Mouse (Mus musculus) CH12.LX (cell line): ENCODE measurements around the gene Exoc3l2. TPM values are rescaled to one million over a fixed set of nuclear protein-coding genes. Genes with fewer than 3 reads are reported as not detected.
A peak's percentile ranks its signal among the peaks of the same experiment; 100 is the strongest.

Source experiments
- DNase-seq: peaks from one replicate; pipeline ENCODE4 v3.0.0-alpha.2; 2013; ENCODE audit errors: extremely low read depth
- H3K27ac ChIP-seq: 2 replicates; pipeline ENCODE4 v1.5.1; 2012; ENCODE audit warnings: low read depth, mild to moderate bottlenecking, control low read depth, moderate library complexity; ENCODE audit not compliant: insufficient read depth
- H3K27me3 ChIP-seq: replicated peaks from 2 replicates; pipeline ENCODE3; 2012; ENCODE audit warnings: inconsistent platforms
- H3K36me3 ChIP-seq, 2 experiments: replicated peaks in 1 of 2; 2 replicates each; pipeline versions ENCODE3 to v1.6.1; 2012; ENCODE audit warnings: inconsistent platforms in 1 of 2, low read length in 1 of 2, mild to moderate bottlenecking in 1 of 2, mixed read lengths in 1 of 2, moderate library complexity in 1 of 2; ENCODE audit not compliant: control insufficient read depth in 1 of 2, insufficient read depth in 1 of 2
- H3K4me1 ChIP-seq, 2 experiments: 2 replicates each; pipeline ENCODE4 v1.6.1; 2012; ENCODE audit warnings: inconsistent platforms in 1 of 2, moderate library complexity in 1 of 2; ENCODE audit not compliant: insufficient read depth in 2 of 2, control insufficient read depth in 1 of 2
- H3K4me2 ChIP-seq: 2 replicates; pipeline ENCODE4 v1.6.1; 2012; ENCODE audit warnings: low read depth, mild to moderate bottlenecking, control low read depth; ENCODE audit not compliant: poor library complexity, insufficient read depth, severe bottlenecking
- H3K4me3 ChIP-seq, 3 experiments: fragments of 150-350 bp in 1 of 3; sonication (generic) in 1 of 3; replicated peaks in 1 of 3; 2 replicates each; pipeline versions ENCODE3 to v1.5.1; 2011 to 2012; ENCODE audit warnings: low read depth in 2 of 3, low read length in 2 of 3, mild to moderate bottlenecking in 2 of 3, moderate library complexity in 2 of 3, control low read depth in 1 of 3, improper control_type of control experiment in 1 of 3, inconsistent platforms in 1 of 3, mixed read lengths in 1 of 3; ENCODE audit not compliant: poor library complexity in 1 of 3
- H3K79me2 ChIP-seq: replicated peaks from 2 replicates; pipeline ENCODE4 v1.6.1; 2012; ENCODE audit warnings: mild to moderate bottlenecking, moderate library complexity; ENCODE audit not compliant: control insufficient read depth, poor library complexity, insufficient read depth, severe bottlenecking; ENCODE audit errors: extremely low read depth
- H3K9ac ChIP-seq: 2 replicates; pipeline ENCODE4 v1.6.1; 2012; ENCODE audit warnings: low read depth, mild to moderate bottlenecking, control low read depth, moderate library complexity; ENCODE audit not compliant: insufficient read depth
- H3K9me3 ChIP-seq: replicated peaks from 2 replicates; pipeline ENCODE3; 2012; ENCODE audit warnings: low read length, inconsistent platforms, mixed read lengths
- BHLHE40 ChIP-seq: IDR thresholded peaks from 2 replicates; pipeline ENCODE4 v1.6.1; 2011; ENCODE audit warnings: mild to moderate bottlenecking, low read depth, low read length, improper control_type of control experiment
- CHD1 ChIP-seq: IDR thresholded peaks from 2 replicates; pipeline ENCODE4 v1.6.1; 2012; ENCODE audit warnings: low read depth, low read length, improper control_type of control experiment, inconsistent platforms
- CHD2 ChIP-seq: IDR thresholded peaks from 2 replicates; pipeline ENCODE4 v1.6.1; 2011; ENCODE audit warnings: low read length, improper control_type of control experiment
- CTCF ChIP-seq, 2 experiments: IDR thresholded peaks in 1 of 2; conservative IDR thresholded peaks in 1 of 2; 2 replicates each; pipeline ENCODE4 v1.5.1; 2011 to 2012; ENCODE audit warnings: low read depth in 2 of 2, low read length in 2 of 2, improper control_type of control experiment in 1 of 2, inconsistent platforms in 1 of 2, mild to moderate bottlenecking in 1 of 2, moderate library complexity in 1 of 2
- EP300 ChIP-seq: IDR thresholded peaks from 2 replicates; pipeline ENCODE4 v1.6.1; 2011; ENCODE audit warnings: low read length, improper control_type of control experiment
- ETS1 ChIP-seq: conservative IDR thresholded peaks from 2 replicates; pipeline ENCODE4 v1.6.1; 2012; ENCODE audit warnings: low read depth, mild to moderate bottlenecking, inconsistent platforms, low read length, improper control_type of control experiment, moderate library complexity
- HCFC1 ChIP-seq: IDR thresholded peaks from 2 replicates; pipeline ENCODE4 v1.6.1; 2012; ENCODE audit warnings: low read depth, mild to moderate bottlenecking, inconsistent platforms, low read length, improper control_type of control experiment
- IRF4 ChIP-seq: IDR thresholded peaks from 2 replicates; pipeline ENCODE4 v1.6.1; 2014; ENCODE audit warnings: low read depth, mild to moderate bottlenecking, inconsistent platforms, low read length, improper control_type of control experiment
- JUN ChIP-seq: IDR thresholded peaks from 2 replicates; pipeline ENCODE4 v1.6.1; 2011; ENCODE audit warnings: low read depth, mild to moderate bottlenecking, low read length, improper control_type of control experiment, moderate library complexity; ENCODE audit not compliant: insufficient read depth
- KAT2A ChIP-seq: IDR thresholded peaks from 2 replicates; pipeline ENCODE4 v1.6.1; 2012; ENCODE audit warnings: low read length, improper control_type of control experiment, inconsistent platforms; ENCODE audit not compliant: insufficient replicate concordance
- MAZ ChIP-seq: IDR thresholded peaks from 2 replicates; pipeline ENCODE4 v1.6.1; 2012; ENCODE audit warnings: low read depth, mild to moderate bottlenecking, inconsistent platforms, low read length, improper control_type of control experiment, moderate library complexity
- MXI1 ChIP-seq: IDR thresholded peaks from 2 replicates; pipeline ENCODE4 v1.6.1; 2011; ENCODE audit warnings: mild to moderate bottlenecking, low read depth, low read length, improper control_type of control experiment
- PAX5 ChIP-seq: IDR thresholded peaks from 2 replicates; pipeline ENCODE4 v1.6.1; 2012; ENCODE audit warnings: low read length, inconsistent platforms, mixed read lengths
- RCOR1 ChIP-seq: conservative IDR thresholded peaks from 2 replicates; pipeline ENCODE4 v1.6.1; 2012; ENCODE audit warnings: low read depth, mild to moderate bottlenecking, inconsistent platforms, low read length, improper control_type of control experiment
- SIN3A ChIP-seq: IDR thresholded peaks from 2 replicates; pipeline ENCODE4 v1.6.1; 2012; ENCODE audit warnings: low read length, improper control_type of control experiment, inconsistent platforms
- SMC3 ChIP-seq: IDR thresholded peaks from 2 replicates; pipeline ENCODE4 v1.6.1; 2011; ENCODE audit warnings: low read depth, low read length, improper control_type of control experiment
- TCF12 ChIP-seq: IDR thresholded peaks from 2 replicates; pipeline ENCODE4 v1.6.1; 2014; ENCODE audit warnings: low read depth, mild to moderate bottlenecking, inconsistent platforms, low read length, improper control_type of control experiment
- ZC3H11A ChIP-seq: IDR thresholded peaks from 2 replicates; pipeline ENCODE4 v1.6.1; 2012; ENCODE audit warnings: low read depth, mild to moderate bottlenecking, inconsistent platforms, low read length, improper control_type of control experiment
- ZMIZ1 ChIP-seq: IDR thresholded peaks from 2 replicates; pipeline ENCODE4 v1.6.1; 2012; ENCODE audit warnings: low read depth, mild to moderate bottlenecking, inconsistent platforms, low read length, improper control_type of control experiment
- dilution Hi-C: fragments of 300-500 bp; cut with MboI; formaldehyde crosslinking; loops from 2 replicates; pipeline ENCODE4 v1.14.3; 2020; ENCODE audit warnings: low sequenced_read_pairs; ENCODE audit not compliant: extremely low pct_unique_long_range_greater_than_20kb, extremely low pct_ligation_motif_present
- in situ Hi-C: fragments of 300-500 bp; cut with MboI; formaldehyde crosslinking; loops from 3 replicates; pipeline ENCODE4 v1.14.3; 2019; ENCODE audit warnings: low sequenced_read_pairs, low pct_ligation_motif_present, low pct_unique_long_range_greater_than_20kb, mixed read lengths
- polyA plus RNA-seq: library from polyadenylated mRNA; unstranded; fragments of >175 nt; gene quantifications from 2 replicates; pipeline ENCODE4 v1.2.1, GENCODE M21; 2012; ENCODE audit warnings: low read depth; ENCODE audit not compliant: insufficient read length
- total RNA-seq, 2 experiments: library from RNA; depleted of rRNA; stranded (reverse); fragments of 300-350 nt in 1 of 2; fragments of >200 nt in 1 of 2; gene quantifications; 2 replicates each; pipeline ENCODE4 v1.2.3; 2012 to 2014

Exoc3l2 gene
- total and polyA plus RNA-seq, 3 experiments, result 0.08 TPM; not detected in 2

DNA sequence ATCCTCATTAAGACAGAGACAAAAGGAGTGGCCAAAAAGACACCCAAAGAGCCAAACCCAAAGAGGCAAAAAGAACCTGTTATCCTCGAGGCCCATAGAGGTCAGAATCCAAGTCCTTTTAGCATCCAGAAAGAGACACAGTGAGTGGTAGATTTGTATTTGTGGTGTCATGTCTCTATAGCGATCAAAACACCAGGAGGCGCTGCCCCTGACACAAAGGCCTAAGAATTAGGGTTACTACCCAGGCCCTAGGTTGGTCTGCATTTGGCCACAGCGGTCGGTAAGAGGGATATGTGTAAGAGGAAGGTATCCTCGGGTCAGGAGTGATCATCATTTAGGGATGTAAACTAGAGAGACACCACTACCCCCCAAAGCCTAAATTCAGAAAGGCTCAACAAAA is 43.2 kb downstream of the Exoc3l2 start:
- Histone ChIP-seq H3K4me3 (no peak overlapping the region), H3K27me3 (no peaks in the 10 kb centered on the region), H3K9ac (no peak overlapping the region), H3K4me2 (no peak overlapping the region), H3K79me2 (peaks cover 14% of the 10 kb centered on the region), H3K27ac (no peak overlapping the region), H3K4me1 (peaks cover 11 to 21% of the 10 kb centered on the region in 2 experiments), H3K36me3 (peaks cover 0 to 20% of the 10 kb centered on the region in 2 experiments), H3K9me3 (peaks cover 2% of the 10 kb centered on the region)
- in situ Hi-C loops, result loop anchor here (5.0 to 10.0 kb wide), 3 partner anchors 36 to 368 kb away; partner anchors contain the start of genes Gemin7 and Zfp296
- peak; percentile 29 for DNase-seq
- dilution Hi-C loops, result no loop called here
- TF ChIP-seq SIN3A (no peak), SMC3 (peak; percentile 27), ZMIZ1 (no peak), CTCF (conservative IDR thresholded peaks at IDR 0.05 in 1 of 2, IDR thresholded peaks at IDR 0.05 in 1 of 2; ENCODE audit: low read depth in 2 of 2, low read length in 2 of 2) (peak in 1 of 2 experiments; percentile 38; a peak in 2 of 4 replicates)

DNA sequence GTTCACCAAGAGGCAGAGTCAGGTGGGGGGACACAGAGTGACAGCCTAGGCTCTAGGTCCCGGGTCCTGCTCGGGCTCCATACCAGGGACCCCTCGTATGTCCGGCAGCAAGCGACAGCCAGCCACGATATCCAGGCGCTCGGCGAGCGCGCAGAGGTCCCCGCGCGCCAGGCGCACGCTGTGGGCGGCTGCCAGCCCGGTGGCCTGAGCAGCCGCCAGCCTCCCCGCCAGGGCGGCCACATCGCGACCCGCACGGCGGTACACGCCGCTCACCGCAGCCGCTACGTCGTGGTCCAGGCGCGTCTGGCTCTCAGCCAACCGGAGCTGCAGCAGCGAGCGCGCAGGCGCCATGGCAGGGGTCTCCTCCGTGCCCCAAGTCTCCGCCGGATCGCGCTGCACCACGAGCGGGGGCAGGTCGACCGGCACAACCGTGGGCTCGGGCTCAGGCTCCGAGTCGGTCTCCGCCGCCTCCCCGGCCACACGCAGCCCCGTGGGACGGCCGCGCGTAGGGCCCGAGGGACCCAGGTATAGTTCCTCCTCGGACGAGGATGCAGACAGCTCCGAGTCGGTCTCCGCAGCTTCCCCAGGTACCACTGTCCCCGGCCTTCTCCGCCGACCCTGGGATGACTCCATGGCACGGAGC is 44.0 kb downstream of the Exoc3l2 start:
- Histone ChIP-seq H3K36me3 (peaks cover 0 to 21% of the 10 kb centered on the region in 2 experiments), H3K27ac (no peak overlapping the region), H3K9ac (no peak overlapping the region)
- in situ Hi-C loops (loop anchor here (5.0 to 10.0 kb wide), 3 partner anchors 35 to 368 kb away; partner anchors contain the start of genes Gemin7 and Zfp296), dilution Hi-C loops (no loop called here)
- no peak for DNase-seq
- TF ChIP-seq SMC3 (no peak), KAT2A (no peak), RCOR1 (no peak), ZC3H11A (no peak), EP300 (no peak), CTCF (conservative IDR thresholded peaks at IDR 0.05 in 1 of 2, IDR thresholded peaks at IDR 0.05 in 1 of 2; ENCODE audit: low read depth in 2 of 2, low read length in 2 of 2) (no peak), BHLHE40 (no peak), HCFC1 (no peak), ETS1 (no peak), PAX5 (no peak), IRF4 (no peak), JUN (no peak), TCF12 (no peak), MAZ (no peak), MXI1 (no peak), CHD2 (no peak), CHD1 (no peak)
- TF ChIP-seq, all 38 proteins: peak for 0
- Histone ChIP-seq H3K79me2 (peaks cover 14% of the 10 kb centered on the region), H3K27me3 (no peaks in the 10 kb centered on the region), H3K4me2 (no peak overlapping the region), H3K4me1 (peaks cover 11 to 28% of the 10 kb centered on the region in 2 experiments), H3K9me3 (peaks cover 2% of the 10 kb centered on the region), H3K4me3 (peak overlapping the region in 1 of 3 experiments; percentile 90)
